Mouse (Mus musculus) right cerebral cortex, postnatal 4 days (tissue): ENCODE results near the gene Cldn8.

Source experiments
- DNase-seq: peaks from one replicate; pipeline ENCODE4 v3.0.0-alpha.2; 2022

Gene Cldn8

GRCm38 (mm10) chr16:88563045-88563913 lies at the start of gene Cldn8:
Gene Cldn8 (minus strand): TSS chr16:88563183.
- DNase-seq: no peak

- DNase-seq: no peak
Observed at GRCm38 (mm10) chr16:88612712-88613111, 49.7 kb upstream of the Cldn8 start.

- no peak for DNase-seq
Observed at GRCm38 (mm10) chr16:88611922-88612321, 48.9 kb upstream of the Cldn8 start, which contains the start of gene Krtap24-1. Gene Krtap24-1 (minus strand): TSS chr16:88612279.

- DNase-seq: no peak
Observed at GRCm38 (mm10) chr16:88604570-88604969, 41.6 kb upstream of the Cldn8 start.

- DNase-seq: no peak
Observed at GRCm38 (mm10) chr16:88602464-88602863, 39.5 kb upstream of the Cldn8 start.

- DNase-seq: no peak
Observed at GRCm38 (mm10) chr16:88600303-88600702, 37.3 kb upstream of the Cldn8 start.

GRCm38 (mm10) chr16:88599504-88600237 lies 36.7 kb upstream of the Cldn8 start:
- no peak for DNase-seq

GRCm38 (mm10) chr16:88592758-88593157 lies 29.8 kb upstream of the Cldn8 start:
- DNase-seq: no peak

GRCm38 (mm10) chr16:88583338-88583737 lies 20.4 kb upstream of the Cldn8 start:
- no peak for DNase-seq

- no peak for DNase-seq
Observed at GRCm38 (mm10) chr16:88575885-88576679, 13.1 kb upstream of the Cldn8 start.

- DNase-seq: no peak
Observed at GRCm38 (mm10) chr16:88572904-88573404, 10.0 kb upstream of the Cldn8 start.

GRCm38 (mm10) chr16:88570136-88570535 lies 7.2 kb upstream of the Cldn8 start:
- DNase-seq: no peak

GRCm38 (mm10) chr16:88569732-88570131 lies 6.7 kb upstream of the Cldn8 start:
- DNase-seq: no peak

- DNase-seq: no peak
Observed at GRCm38 (mm10) chr16:88569096-88569495, 6.1 kb upstream of the Cldn8 start.

GRCm38 (mm10) chr16:88561617-88562164 lies 1.3 kb downstream of the Cldn8 start:
- DNase-seq: no peak

- DNase-seq: no peak
Observed at GRCm38 (mm10) chr16:88542488-88542887, 20.5 kb downstream of the Cldn8 start.

GRCm38 (mm10) chr16:88539841-88540487 lies 23.0 kb downstream of the Cldn8 start:
- no peak for DNase-seq

GRCm38 (mm10) chr16:88511348-88511747 lies 51.6 kb downstream of the Cldn8 start:
- DNase-seq: no peak
